ENCODE assay signal across 8 mouse cellular contexts in genomic region chr16:37688181-37688580, GRCm38 (mm10). TPM values are rescaled to one million over a fixed set of nuclear protein-coding genes. Genes with fewer than 3 reads are reported as not detected.
DNase-seq lines count a peak whose midpoint lies in the region; TF ChIP-seq lines count a peak whose summit lies in the region.
"Had no signal": no experiment of that assay in that cellular context is flagged by ENCODE, and none has a peak within 500 bp of the region (broad histone marks: within the 10 kb centered on the region; RNA-seq: fewer than 3 reads in every experiment).

No protein-coding gene starts in this region.

- no peak overlapping the region for H3K27ac ChIP-seq in kidney, adult 2 months (ENCODE audit: insufficient read depth, low read depth, low read length)
- H3K27ac ChIP-seq in limb, embryonic 10.5 days: no peak overlapping the region
- H3K27ac ChIP-seq: liver, embryonic 15.5 days had no signal

- H3K36me3 ChIP-seq in kidney, adult 2 months (ENCODE audit: control insufficient read depth, insufficient read depth, low read length): no peaks in the 10 kb centered on the region
- H3K36me3 ChIP-seq in limb, embryonic 10.5 days: no peaks in the 10 kb centered on the region
- H3K36me3 ChIP-seq: liver, embryonic 15.5 days had no signal

- H3K27me3 ChIP-seq in kidney, adult 2 months (replicated peaks; ENCODE audit: control insufficient read depth, insufficient read depth, low read length): no peaks in the 10 kb centered on the region
- no peaks in the 10 kb centered on the region for H3K27me3 ChIP-seq in limb, embryonic 10.5 days (ENCODE audit: low read depth, poor library complexity, severe bottlenecking)

- DNase-seq in kidney, adult 2 months: peak; percentile 20
- DNase-seq in kidney, adult 8-10 months: no peak
- peak; percentile 73 for DNase-seq in A20 (ENCODE audit: low read depth, low spot score)
- peak; percentile 69 for DNase-seq in ES-CJ7 (ENCODE audit: low read depth, low spot score)
- peak; percentile 40 for DNase-seq in lung, postnatal 10 days
- DNase-seq in limb, embryonic 10.5 days (ENCODE audit: low spot score): no peak
- DNase-seq in urinary bladder, adult 18-20 months (ENCODE audit: low spot score in 2 of 2): no peak

- no peak overlapping the region for H3K4me3 ChIP-seq in kidney, adult 2 months (ENCODE audit: insufficient read depth, low read depth, low read length)
- no peak overlapping the region for H3K4me3 ChIP-seq in limb, embryonic 10.5 days
- H3K4me3 ChIP-seq: liver, embryonic 15.5 days had no signal

- 69% methylated on average over 2 of the region's 2 CpGs for WGBS in kidney, adult 2 months
- WGBS in limb, embryonic 10.5 days: 74% methylated on average over 2 of the region's 2 CpGs

- H3K9me3 ChIP-seq in limb, embryonic 10.5 days (replicated peaks): no peaks in the 10 kb centered on the region
- H3K9me3 ChIP-seq: liver, embryonic 15.5 days had no signal

- TF ChIP-seq CTCF in kidney, adult 2 months (conservative IDR thresholded peaks at IDR 0.05; ENCODE audit: insufficient read depth, insufficient read length, low read depth, low read length): peak; percentile 44

- H3K4me1 ChIP-seq in kidney, adult 2 months (ENCODE audit: control insufficient read depth, insufficient read depth, low read length): no peaks in the 10 kb centered on the region; the same call in 1 of the 2 replicates
- peaks cover 44% of the 10 kb centered on the region for H3K4me1 ChIP-seq in limb, embryonic 10.5 days

- TF ChIP-seq POLR2A in kidney, adult 2 months (IDR thresholded peaks at IDR 0.05; ENCODE audit: low read depth, low read length): no peak

RNA-seq across cellular contexts. Expression of gene Ndufb4, which starts 33.9 kb away (rescaled TPM):
- polyA plus RNA-seq in kidney, adult 2 months (2012; rRNA removed): 131 and 178 TPM in 2 replicates
- 40.4 and 46.7 TPM in 2 replicates for polyA plus RNA-seq in limb, embryonic 10.5 days (2016; fragmentation: Nextera tagmentation; extraction: Ambion mirVana)

Comparison
In these comparisons a context has a peak if more than half of its experiments do, and no peak if none do; other contexts are left out.
1. DNase-seq: peak in kidney, adult 2 months (single experiment), A20 (single experiment), ES-CJ7 (single experiment) and lung, postnatal 10 days (single experiment); none in kidney, adult 8-10 months (0 of 2), limb, embryonic 10.5 days (single experiment) and urinary bladder, adult 18-20 months (0 of 2).